Mouse (Mus musculus) c-Kit-positive CD71-negative TER-119-negative erythroid progenitor cells, embryonic 14.5 days (primary cell): ENCODE data around the gene Tkt.
"Not testable (repeated sequence)": the region's sequence is repeated elsewhere in the genome, so short reads cannot be mapped to it uniquely, and the experiment has no call there.

Experiments
- DNase-seq: peaks from one replicate; pipeline ENCODE4 v3.0.0-alpha.2; 2013; ENCODE audit warnings: low read depth

Gene Tkt

DNA sequence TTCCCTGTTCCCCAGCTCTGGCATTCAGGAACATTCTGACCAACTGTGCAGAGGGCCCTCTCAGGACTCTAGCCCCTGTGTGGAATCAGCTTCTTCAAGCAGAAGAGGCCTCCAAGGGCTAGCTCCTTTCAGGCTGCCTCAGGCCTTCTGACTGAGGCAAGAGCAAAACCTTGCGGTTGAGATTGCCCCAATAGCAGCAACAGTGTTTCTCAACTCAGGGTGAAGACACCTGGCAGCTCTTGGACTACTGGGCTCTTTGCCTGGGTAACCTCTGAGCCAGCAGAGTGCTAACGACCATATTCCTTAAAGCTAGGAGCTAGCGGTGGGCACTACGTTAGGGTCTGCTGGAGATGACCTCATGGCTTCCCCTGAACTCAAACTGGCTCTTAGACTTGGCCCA is 5.0 kb downstream of the Tkt start:
- DNase-seq, result no peak

- DNase-seq, result no peak
Observed at GRCm38 (mm10) chr14:30556651-30557050, 8.5 kb downstream of the Tkt start.

DNA sequence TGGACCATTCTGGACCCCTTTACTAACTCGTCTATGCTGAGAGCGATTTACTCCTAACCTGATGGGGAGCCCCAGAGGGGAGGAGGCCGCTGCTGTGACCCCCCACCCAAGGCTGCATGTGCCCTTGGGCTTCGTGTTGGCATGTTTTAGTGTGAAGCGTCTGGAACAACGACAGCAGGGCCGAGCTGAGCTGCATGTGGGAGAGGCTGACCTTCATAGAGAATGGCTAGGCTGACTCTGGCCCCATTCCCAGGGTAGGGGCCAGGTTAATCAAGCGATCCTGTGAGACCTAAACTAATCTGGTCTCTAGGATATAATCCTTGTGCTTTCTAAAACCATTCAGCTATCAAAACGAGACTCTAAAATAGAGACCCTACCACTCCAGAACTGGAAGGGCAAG is 9.6 kb downstream of the Tkt start:
- no peak for DNase-seq

GRCm38 (mm10) chr14:30559321-30559850 is 11.2 kb downstream of the Tkt start:
- DNase-seq, result no peak

GRCm38 (mm10) chr14:30560803-30561389 is 12.7 kb downstream of the Tkt start:
- no peak for DNase-seq

- DNase-seq, result no peak
Observed at GRCm38 (mm10) chr14:30561470-30562187, 13.5 kb downstream of the Tkt start.

DNA sequence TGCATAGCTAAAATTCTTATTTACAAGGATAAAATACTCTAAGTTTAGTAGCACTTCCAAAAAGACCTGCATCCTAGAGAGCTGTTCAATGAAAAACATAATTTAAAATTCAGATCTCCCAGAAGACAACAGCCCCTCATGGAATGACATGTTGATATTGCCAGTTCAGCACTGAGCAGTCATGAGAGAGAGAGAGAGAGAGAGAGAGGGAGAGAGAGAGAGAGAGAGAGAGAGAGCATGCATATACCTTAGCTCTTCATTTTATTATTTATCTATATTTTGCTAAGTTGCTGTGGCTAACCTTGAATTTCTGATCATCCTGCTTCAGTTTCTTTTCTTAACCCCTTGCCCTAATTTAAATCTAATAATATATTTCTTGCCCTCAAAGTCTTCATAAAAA is 14.2 kb downstream of the Tkt start:
- no peak for DNase-seq

DNA sequence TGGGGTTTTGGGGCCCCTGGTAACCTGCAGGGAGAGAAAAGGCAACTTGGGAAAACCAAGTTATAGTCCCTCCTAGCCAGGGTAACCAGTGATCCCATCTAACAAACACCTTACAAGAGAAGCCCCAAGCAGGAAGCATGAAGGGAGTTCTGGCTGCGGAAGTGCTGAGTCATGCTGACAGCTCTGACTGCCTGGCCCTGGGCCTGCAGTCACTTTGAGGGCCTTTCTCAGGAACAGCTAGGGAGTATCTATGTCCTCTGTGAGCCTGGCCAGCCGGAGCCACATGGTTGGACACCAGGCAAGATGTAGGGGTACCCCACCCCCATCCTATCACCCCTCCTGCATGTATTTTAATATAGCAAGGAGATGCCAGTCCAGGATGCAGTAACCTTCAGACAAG is 16.3 kb downstream of the Tkt start:
- DNase-seq, result no peak

- no peak for DNase-seq
Observed at GRCm38 (mm10) chr14:30566317-30566716, 18.2 kb downstream of the Tkt start.

DNA sequence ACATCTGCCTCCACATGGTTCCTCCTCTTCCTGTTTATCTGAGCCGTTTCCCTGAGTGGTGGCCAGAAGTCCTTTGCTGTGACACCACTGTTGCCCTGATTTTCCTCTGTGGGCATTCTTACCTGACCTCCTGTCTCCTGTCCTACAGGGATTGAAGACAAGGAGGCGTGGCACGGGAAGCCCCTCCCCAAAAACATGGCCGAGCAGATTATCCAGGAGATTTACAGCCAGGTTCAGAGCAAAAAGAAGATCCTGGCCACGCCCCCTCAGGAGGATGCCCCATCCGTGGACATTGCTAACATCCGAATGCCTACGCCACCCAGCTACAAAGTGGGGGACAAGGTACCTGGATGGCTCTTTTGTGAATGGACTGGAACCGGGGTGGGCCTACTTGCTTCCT is 19.9 kb downstream of the Tkt start:
- DNase-seq, result no peak

GRCm38 (mm10) chr14:30570303-30570702 is 22.1 kb downstream of the Tkt start:
- DNase-seq, result no peak

DNA sequence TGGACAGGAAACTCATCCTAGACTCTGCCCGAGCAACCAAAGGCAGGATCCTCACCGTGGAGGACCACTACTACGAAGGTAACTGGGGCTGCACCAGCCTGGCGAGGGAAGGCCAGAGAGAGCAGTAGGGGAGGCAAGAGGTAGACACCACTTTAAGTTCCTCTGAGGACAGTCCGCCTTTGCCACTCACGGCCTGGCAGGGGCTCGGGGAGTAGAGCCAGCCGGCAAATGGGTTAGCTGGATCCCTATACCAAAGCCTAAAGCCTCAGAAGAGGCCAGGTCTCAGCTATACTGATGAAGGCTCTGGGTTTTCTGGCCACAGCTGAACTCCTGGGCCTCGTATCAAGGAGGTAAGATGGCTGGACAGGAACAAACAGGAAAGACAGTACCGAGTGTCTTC is 24.1 kb downstream of the Tkt start:
- no peak for DNase-seq

GRCm38 (mm10) chr14:30573235-30573634 is 25.1 kb downstream of the Tkt start:
- no peak for DNase-seq

GRCm38 (mm10) chr14:30573983-30574584 is 25.9 kb downstream of the Tkt start:
- DNase-seq, result peak; percentile 74

GRCm38 (mm10) chr14:30575791-30576190 is 27.6 kb downstream of the Tkt start:
- no peak for DNase-seq

GRCm38 (mm10) chr14:30576260-30576659 is 28.1 kb downstream of the Tkt start:
- DNase-seq, result no peak

GRCm38 (mm10) chr14:30577303-30578062 is 29.3 kb downstream of the Tkt start:
- DNase-seq, result not testable (repeated sequence)

DNA sequence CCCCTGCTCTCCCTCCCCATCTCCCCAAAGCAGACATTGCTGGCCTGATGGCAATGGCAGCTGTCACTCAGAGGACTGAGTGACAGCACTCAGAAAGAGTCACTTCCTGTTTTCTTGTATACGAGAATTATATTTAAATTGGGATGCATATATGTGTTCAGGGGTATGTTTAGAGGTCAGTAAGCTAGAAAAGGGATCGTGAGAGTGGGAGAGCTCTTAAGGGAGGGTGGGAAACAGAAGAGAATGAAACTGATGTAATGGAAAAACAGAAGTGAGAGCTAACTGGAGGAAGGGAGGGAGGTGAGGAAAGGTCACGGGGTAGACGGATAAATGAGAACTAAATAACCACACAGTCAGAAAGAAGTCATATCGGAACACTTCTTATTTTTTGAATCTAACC is 31.0 kb downstream of the Tkt start:
- no peak for DNase-seq

DNA sequence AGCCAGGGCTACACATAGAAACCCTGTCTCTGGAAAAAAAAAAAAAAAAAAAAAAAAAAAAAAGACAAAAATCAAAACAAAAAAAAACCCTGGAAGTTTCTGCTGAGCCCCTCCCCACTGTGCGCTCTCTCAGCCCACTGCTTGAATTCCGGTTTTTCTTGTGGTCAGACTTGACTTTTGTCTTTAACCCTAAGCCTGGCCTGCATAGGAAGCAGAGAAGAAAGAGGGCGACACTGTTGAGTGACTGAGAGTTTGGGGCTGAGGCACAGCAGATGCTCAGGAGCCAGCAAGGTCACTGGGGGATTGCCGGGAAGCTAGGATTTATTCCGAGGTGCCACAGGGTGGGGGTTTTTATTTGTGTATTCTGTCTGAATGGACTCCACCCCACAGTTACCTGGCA is 31.7 kb downstream of the Tkt start:
- DNase-seq, result no peak

- no peak for DNase-seq
Observed at GRCm38 (mm10) chr14:30581238-30581637, 33.1 kb downstream of the Tkt start.

DNA sequence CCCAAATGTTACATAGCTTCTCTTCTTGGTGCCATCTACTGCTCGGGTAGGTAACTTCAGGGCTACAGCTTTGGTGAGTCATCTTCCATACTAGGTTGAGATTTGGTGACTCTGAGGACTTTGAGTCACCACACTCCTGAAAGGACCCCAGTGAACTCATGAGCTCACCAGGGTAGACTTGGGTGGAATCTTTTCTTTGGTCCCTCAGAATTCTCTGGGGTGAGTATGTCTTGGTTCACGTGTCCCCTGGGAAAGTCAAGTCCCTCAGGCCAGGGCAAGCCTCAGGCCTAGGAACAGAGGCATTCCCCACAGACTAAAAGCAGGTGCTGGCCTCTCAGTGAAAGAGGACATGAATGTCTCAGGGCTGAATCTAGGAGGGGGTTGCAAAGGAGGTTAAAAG is 35.9 kb downstream of the Tkt start:
- DNase-seq, result no peak

DNA sequence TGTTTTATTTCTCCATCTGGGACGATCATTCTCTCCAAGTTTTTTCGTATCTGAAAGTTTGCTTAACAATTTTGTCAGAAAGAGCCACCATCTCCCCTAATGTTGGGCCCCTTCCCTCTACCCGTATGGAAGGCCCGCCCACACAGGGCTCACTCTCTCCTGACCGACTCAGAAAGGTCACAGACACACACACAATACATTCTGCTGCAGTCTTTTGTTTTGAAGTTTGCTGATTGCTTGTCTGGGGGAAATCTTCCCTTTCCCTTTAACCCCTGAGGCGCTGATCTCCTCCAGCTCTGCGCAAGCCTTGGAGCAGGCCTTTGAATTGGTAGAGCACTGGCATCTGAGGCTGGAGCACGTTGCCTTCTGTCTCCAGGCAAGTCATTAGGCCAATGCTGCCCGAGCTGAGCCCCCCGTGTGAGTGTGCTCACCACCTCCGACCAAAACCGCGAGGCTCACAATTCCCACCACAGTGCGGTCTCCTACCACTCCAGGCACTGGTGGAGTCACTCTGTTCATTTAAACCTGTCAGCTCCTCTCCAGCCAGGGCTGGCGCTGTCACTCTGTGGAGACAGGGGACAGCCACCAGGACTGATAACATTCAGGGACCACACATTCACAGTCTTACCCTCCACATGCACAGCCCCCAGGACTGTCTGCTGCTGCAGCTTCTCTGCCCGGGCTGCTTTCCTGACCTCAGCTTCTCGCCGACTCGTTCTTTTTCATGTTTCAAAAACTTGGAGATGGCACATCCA is 36.5 kb downstream of the Tkt start:
- no peak for DNase-seq
